Mouse (Mus musculus): ENCODE results near the gene Nim1k. TPM values are rescaled to one million over a fixed set of nuclear protein-coding genes. Genes with fewer than 3 reads are reported as not detected.
"Not testable (repeated sequence)": the region's sequence is repeated elsewhere in the genome, so short reads cannot be mapped to it uniquely, and the experiment has no call there.

The Nim1k gene
- polyA plus RNA-seq, 1 experiment from 2014 or later, result 4.5 TPM

GRCm38 (mm10) chr13:119698436-119698835, 57.2 kb downstream of the Nim1k start:
- Histone ChIP-seq H3K9ac (no peak overlapping the region), H3K9me3 (no peaks in the 10 kb centered on the region), H3K4me3 (no peak overlapping the region), H3K27me3 (replicated peaks) (no peaks in the 10 kb centered on the region), H3K4me2 (no peak overlapping the region), H3K36me3 (replicated peaks) (peaks cover 24% of the 10 kb centered on the region), H3K27ac (no peak overlapping the region), H3K4me1 (peaks cover 37% of the 10 kb centered on the region)
- ATAC-seq (replicated peaks), result no peak
- WGBS, result 92% methylated on average over 4 of the region's 4 CpGs

GRCm38 (mm10) chr13:119696496-119696895, 59.2 kb downstream of the Nim1k start:
- 64% methylated on average over 1 of the region's 1 CpGs for WGBS
- H3K9me3 ChIP-seq, result no peaks in the 10 kb centered on the region
- peaks cover 15% of the 10 kb centered on the region for H3K36me3 ChIP-seq (replicated peaks)
- no peaks in the 10 kb centered on the region for H3K27me3 ChIP-seq (replicated peaks)
- H3K4me3 ChIP-seq, result no peak overlapping the region
- no peak overlapping the region for H3K9ac ChIP-seq
- no peak overlapping the region for H3K4me2 ChIP-seq
- no peak overlapping the region for H3K27ac ChIP-seq
- peaks cover 51% of the 10 kb centered on the region for H3K4me1 ChIP-seq
- no peak for ATAC-seq (replicated peaks)

GRCm38 (mm10) chr13:119695676-119696075, 60.0 kb downstream of the Nim1k start:
- Histone ChIP-seq H3K27me3 (replicated peaks) (no peaks in the 10 kb centered on the region), H3K4me2 (peak overlapping the region; percentile 25), H3K4me1 (peaks cover 51% of the 10 kb centered on the region), H3K36me3 (replicated peaks) (peaks cover 11% of the 10 kb centered on the region), H3K9me3 (no peaks in the 10 kb centered on the region), H3K9ac (no peak overlapping the region), H3K4me3 (no peak overlapping the region), H3K27ac (no peak overlapping the region)
- WGBS, result 56% methylated on average over 4 of the region's 4 CpGs
- no peak for ATAC-seq (replicated peaks)

GRCm38 (mm10) chr13:119691958-119692357, 63.7 kb downstream of the Nim1k start:
- Histone ChIP-seq H3K4me3 (peak overlapping the region; percentile 83), H3K4me1 (peaks cover 59% of the 10 kb centered on the region), H3K4me2 (peak overlapping the region; percentile 60)
- not testable (repeated sequence) for H3K27me3 ChIP-seq (replicated peaks); H3K9ac ChIP-seq; H3K36me3 ChIP-seq (replicated peaks); H3K27ac ChIP-seq; H3K9me3 ChIP-seq; ATAC-seq (replicated peaks)
- WGBS, result 61% methylated on average over 3 of the region's 3 CpGs

- Histone ChIP-seq H3K36me3 (replicated peaks) (no peaks in the 10 kb centered on the region), H3K4me3 (peak overlapping the region; percentile 83), H3K4me1 (peaks cover 50% of the 10 kb centered on the region), H3K9me3 (no peaks in the 10 kb centered on the region), H3K9ac (peak overlapping the region; percentile 97), H3K27me3 (replicated peaks) (no peaks in the 10 kb centered on the region), H3K4me2 (peak overlapping the region; percentile 60), H3K27ac (peak overlapping the region; percentile 99)
- no peak for ATAC-seq (replicated peaks)
- 1% methylated on average over 7 of the region's 7 CpGs for WGBS
Observed at GRCm38 (mm10) chr13:119690876-119691620, 64.6 kb downstream of the Nim1k start.

GRCm38 (mm10) chr13:119690039-119690728, 65.5 kb downstream of the Nim1k start, which contains the start of gene Hmgcs1:
Hmgcs1 (plus strand) TSS chr13:119690379.
- peak within 1 kb of the TSS; percentile 60 for H3K4me2 ChIP-seq
- no peaks in the 10 kb centered on the region for H3K27me3 ChIP-seq (replicated peaks)
- peaks cover 44% of the 10 kb centered on the region for H3K4me1 ChIP-seq
- H3K27ac ChIP-seq, result peak within 1 kb of the TSS; percentile 99
- H3K36me3 ChIP-seq (replicated peaks), result no peaks in the 10 kb centered on the region
- no peaks in the 10 kb centered on the region for H3K9me3 ChIP-seq
- peak within 1 kb of the TSS; percentile 97 for H3K9ac ChIP-seq
- WGBS, result 1% methylated on average over 59 of the region's 59 CpGs
- peak; percentile 99 for ATAC-seq (replicated peaks)
- peak within 1 kb of the TSS; percentile 83 for H3K4me3 ChIP-seq

GRCm38 (mm10) chr13:119689709-119690038, 66.0 kb downstream of the Nim1k start:
- peak overlapping the region; percentile 83 for H3K4me3 ChIP-seq
- peaks cover 40% of the 10 kb centered on the region for H3K4me1 ChIP-seq
- H3K27me3 ChIP-seq (replicated peaks), result no peaks in the 10 kb centered on the region
- ATAC-seq (replicated peaks), result no peak
- peak overlapping the region; percentile 45 for H3K4me2 ChIP-seq
- no peaks in the 10 kb centered on the region for H3K36me3 ChIP-seq (replicated peaks)
- 3% methylated on average over 5 of the region's 5 CpGs for WGBS
- no peaks in the 10 kb centered on the region for H3K9me3 ChIP-seq
- no peak overlapping the region for H3K9ac ChIP-seq
- H3K27ac ChIP-seq, result peak overlapping the region; percentile 90

GRCm38 (mm10) chr13:119684416-119685177, 71.1 kb downstream of the Nim1k start:
- ATAC-seq (replicated peaks), result no peak
- no peak overlapping the region for H3K4me2 ChIP-seq
- 89% methylated on average over 11 of the region's 11 CpGs for WGBS
- H3K4me1 ChIP-seq, result peaks cover 14% of the 10 kb centered on the region
- H3K36me3 ChIP-seq (replicated peaks), result no peaks in the 10 kb centered on the region
- no peak overlapping the region for H3K27ac ChIP-seq
- H3K9me3 ChIP-seq, result no peaks in the 10 kb centered on the region
- H3K9ac ChIP-seq, result no peak overlapping the region
- H3K27me3 ChIP-seq (replicated peaks), result no peaks in the 10 kb centered on the region
- H3K4me3 ChIP-seq, result no peak overlapping the region

GRCm38 (mm10) chr13:119681161-119681560, 74.5 kb downstream of the Nim1k start:
- no peak overlapping the region for H3K9ac ChIP-seq
- no peak for ATAC-seq (replicated peaks)
- H3K4me2 ChIP-seq, result no peak overlapping the region
- no peaks in the 10 kb centered on the region for H3K4me1 ChIP-seq
- H3K27ac ChIP-seq, result no peak overlapping the region
- H3K4me3 ChIP-seq, result no peak overlapping the region
- no peaks in the 10 kb centered on the region for H3K9me3 ChIP-seq
- no peaks in the 10 kb centered on the region for H3K27me3 ChIP-seq (replicated peaks)
- H3K36me3 ChIP-seq (replicated peaks), result no peaks in the 10 kb centered on the region
- WGBS, result 67% methylated on average over 3 of the region's 3 CpGs

- Histone ChIP-seq H3K9me3 (no peaks in the 10 kb centered on the region), H3K9ac (no peak overlapping the region), H3K36me3 (replicated peaks) (no peaks in the 10 kb centered on the region), H3K27ac (no peak overlapping the region), H3K4me1 (no peaks in the 10 kb centered on the region), H3K27me3 (replicated peaks) (no peaks in the 10 kb centered on the region), H3K4me3 (no peak overlapping the region), H3K4me2 (no peak overlapping the region)
- no peak for ATAC-seq (replicated peaks)
- 85% methylated on average over 2 of the region's 2 CpGs for WGBS
Observed at GRCm38 (mm10) chr13:119679721-119680120, 76.0 kb downstream of the Nim1k start.

GRCm38 (mm10) chr13:119678794-119679193, 76.9 kb downstream of the Nim1k start:
- H3K36me3 ChIP-seq (replicated peaks), result no peaks in the 10 kb centered on the region
- H3K9me3 ChIP-seq, result no peaks in the 10 kb centered on the region
- ATAC-seq (replicated peaks), result no peak
- H3K4me3 ChIP-seq, result no peak overlapping the region
- WGBS, result 94% methylated on average over 8 of the region's 8 CpGs
- H3K4me2 ChIP-seq, result no peak overlapping the region
- H3K27ac ChIP-seq, result no peak overlapping the region
- no peaks in the 10 kb centered on the region for H3K4me1 ChIP-seq
- no peak overlapping the region for H3K9ac ChIP-seq
- no peaks in the 10 kb centered on the region for H3K27me3 ChIP-seq (replicated peaks)

- H3K27ac ChIP-seq; H3K36me3 ChIP-seq (replicated peaks); H3K4me3 ChIP-seq; H3K9ac ChIP-seq; H3K27me3 ChIP-seq (replicated peaks); H3K4me2 ChIP-seq; H3K4me1 ChIP-seq; H3K9me3 ChIP-seq: not testable (repeated sequence)
- ATAC-seq (replicated peaks), result peak; percentile 33; the same call in 1 of the 2 replicates
- WGBS, result 34% methylated on average over 7 of the region's 9 CpGs
Observed at GRCm38 (mm10) chr13:119661420-119661819, 94.3 kb downstream of the Nim1k start.

Measured in midbrain, embryonic 15.5 days (tissue).